Mouse (Mus musculus) midbrain, embryonic 16.5 days (tissue): ENCODE measurements at regions not wholly inside any gene's neighbourhood (a gene's known extent, or its start where the extent isn't known, plus 50 kb on each side); places are given as distances from the start of the nearest gene placed in this dataset.

ENCODE experiments used
- ATAC-seq: fragments of 200-750 bp; cut with Nextera tagmentation; 2 replicates; pipeline ENCODE4 v1.8.0; 2017; ENCODE audit warnings: moderate TSS enrichment
- H3K27ac ChIP-seq: fragments of 300-500 bp; sonication (generic); 2 replicates; pipeline ENCODE4 v1.5.1; 2014; ENCODE audit warnings: mild to moderate bottlenecking, low read length, mixed read lengths
- H3K27me3 ChIP-seq: fragments of 300-500 bp; sonication (generic); 2 replicates; pipeline ENCODE4 v1.6.1; 2014; ENCODE audit warnings: low read depth, low read length, mixed read lengths; ENCODE audit not compliant: control insufficient read depth, insufficient read depth
- H3K36me3 ChIP-seq: fragments of 300-500 bp; sonication (generic); 2 replicates; pipeline ENCODE4 v1.6.1; 2014; ENCODE audit warnings: mild to moderate bottlenecking, low read length, moderate library complexity, mixed read lengths; ENCODE audit not compliant: control insufficient read depth, insufficient read depth
- H3K4me1 ChIP-seq: fragments of 300-500 bp; sonication (generic); 2 replicates; pipeline ENCODE4 v1.6.1; 2014; ENCODE audit warnings: mild to moderate bottlenecking, low read length, mixed read lengths; ENCODE audit not compliant: control insufficient read depth, insufficient read depth
- H3K4me2 ChIP-seq: fragments of 300-500 bp; sonication (generic); 2 replicates; pipeline ENCODE4 v1.6.1; 2014; ENCODE audit warnings: mild to moderate bottlenecking, low read length, mixed read lengths
- H3K4me3 ChIP-seq: fragments of 300-500 bp; sonication (generic); 2 replicates; pipeline ENCODE4 v1.5.1; 2014; ENCODE audit warnings: low read depth, mild to moderate bottlenecking, low read length, moderate library complexity, mixed read lengths
- H3K9ac ChIP-seq: fragments of 300-500 bp; sonication (generic); 2 replicates; pipeline ENCODE4 v1.6.1; 2014; ENCODE audit warnings: low read depth, low read length, mixed read lengths
- H3K9me3 ChIP-seq: fragments of 300-500 bp; sonication (generic); replicated peaks from 2 replicates; pipeline ENCODE4 v1.6.1; 2014; ENCODE audit warnings: mild to moderate bottlenecking, low read length, mixed read lengths; ENCODE audit not compliant: control insufficient read depth, poor library complexity, severe bottlenecking
- WGBS: fragments of 180-500 bp; shearing (Covaris S2); extraction: QIAGEN DNeasy Blood & Tissue Kit; methylation state at CpG from one replicate; pipeline ENCODE4 v1.1.7; 2014; 5-methylcytosine and 5-hydroxymethylcytosine counted together

DNA sequence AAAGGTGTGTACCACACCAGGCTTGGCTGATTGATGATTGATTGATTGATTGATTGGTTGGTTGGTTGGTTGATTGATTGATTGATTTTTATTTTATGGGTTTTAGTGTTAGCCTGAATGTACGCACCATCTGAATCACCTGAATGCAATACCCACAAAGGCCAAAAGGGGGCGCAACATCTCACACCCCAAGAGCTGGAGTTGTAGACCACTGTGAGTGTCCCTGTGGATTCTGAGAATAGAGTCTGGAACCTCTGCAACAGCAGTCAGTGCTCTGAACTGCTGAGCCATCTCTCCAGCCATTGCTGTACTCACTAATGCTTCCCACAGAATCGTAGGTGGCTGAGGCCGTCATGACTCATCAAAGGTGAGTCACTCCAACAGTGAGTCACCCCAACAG lies 109.4 kb upstream of the Foxb1 start:
- no peaks in the 10 kb centered on the region; the same call in 1 of the 2 replicates for H3K27me3 ChIP-seq
- H3K4me2 ChIP-seq = no peak overlapping the region
- H3K27ac ChIP-seq = no peak overlapping the region
- H3K4me1 ChIP-seq = no peaks in the 10 kb centered on the region
- no peak for ATAC-seq
- no peak overlapping the region for H3K9ac ChIP-seq
- H3K36me3 ChIP-seq = no peaks in the 10 kb centered on the region
- no peak overlapping the region for H3K4me3 ChIP-seq
- H3K9me3 ChIP-seq = no peaks in the 10 kb centered on the region
- WGBS = 90% methylated on average over 4 of the region's 4 CpGs

DNA sequence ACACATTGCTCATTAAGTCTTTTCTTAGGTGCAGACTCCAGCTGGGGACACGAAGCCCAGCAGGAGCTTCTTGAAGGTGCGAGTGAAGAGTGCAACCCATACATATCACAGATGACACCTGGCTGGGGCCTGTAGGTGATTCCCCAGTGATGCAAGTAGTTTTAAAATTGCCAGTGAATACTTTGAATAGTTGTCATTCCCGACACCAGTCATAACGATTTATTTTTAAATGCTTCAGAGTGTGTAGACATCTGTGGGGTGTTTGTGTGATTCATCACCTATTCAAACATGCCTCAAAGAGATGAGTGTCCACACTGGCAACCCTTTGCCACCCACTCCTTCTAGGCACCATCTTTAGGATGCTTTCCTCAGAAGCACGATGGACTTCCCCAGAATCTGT lies 102.9 kb upstream of the Bnip2 start:
- H3K4me3 ChIP-seq = no peak overlapping the region
- H3K9ac ChIP-seq = no peak overlapping the region
- H3K36me3 ChIP-seq = no peaks in the 10 kb centered on the region
- H3K27me3 ChIP-seq = no peaks in the 10 kb centered on the region
- H3K4me1 ChIP-seq = no peaks in the 10 kb centered on the region
- no peak overlapping the region for H3K4me2 ChIP-seq
- no peaks in the 10 kb centered on the region for H3K9me3 ChIP-seq
- WGBS = 86% methylated on average over 5 of the region's 5 CpGs
- H3K27ac ChIP-seq = no peak overlapping the region
- no peak for ATAC-seq

DNA sequence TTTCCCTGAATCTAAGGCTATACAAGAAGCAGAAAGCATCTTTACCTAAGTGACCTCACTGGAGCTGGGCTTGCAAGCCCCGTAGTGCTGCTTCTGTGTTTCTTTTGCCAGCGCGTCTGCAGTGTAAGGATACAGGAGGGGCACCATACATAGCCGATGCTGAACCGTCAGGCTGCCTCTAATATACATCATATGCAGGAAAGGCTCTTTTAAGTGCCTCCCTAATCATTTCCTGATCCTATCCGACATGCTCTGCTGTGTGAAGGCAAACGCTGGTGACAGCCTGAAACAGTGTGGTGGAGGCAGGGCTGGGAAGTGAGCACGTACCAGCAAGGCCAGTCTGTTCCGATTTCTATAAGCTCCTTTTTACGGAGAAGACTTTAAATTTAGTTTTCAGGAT lies 91.2 kb upstream of the Bnip2 start:
- H3K4me2 ChIP-seq = no peak overlapping the region
- ATAC-seq = peak; percentile 39; the same call in 1 of the 2 replicates
- 41% methylated on average over 10 of the region's 10 CpGs for WGBS

DNA sequence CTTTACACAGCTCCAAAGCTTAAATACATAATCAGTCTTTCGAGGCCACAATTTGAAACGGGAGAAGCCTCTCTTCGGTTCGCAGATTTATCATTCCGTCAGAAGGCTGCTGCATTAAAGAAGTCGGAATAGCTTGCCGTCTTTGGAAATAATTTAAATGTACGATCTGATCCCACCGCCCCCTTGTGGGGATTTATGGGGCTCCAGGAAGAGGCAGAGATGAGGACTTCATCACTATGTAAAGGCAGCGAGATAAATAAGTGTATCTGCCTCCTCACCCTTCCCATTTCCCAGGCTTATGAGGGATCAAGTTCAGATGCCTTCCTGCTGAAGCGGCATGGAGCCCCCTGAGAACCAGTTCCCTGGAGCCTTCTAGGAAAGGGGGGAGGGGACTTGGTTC lies 89.9 kb upstream of the Bnip2 start:
- no peak overlapping the region; the same call in 1 of the 2 replicates for H3K9ac ChIP-seq
- H3K4me1 ChIP-seq = peaks cover 10% of the 10 kb centered on the region; the same call in 1 of the 2 replicates
- ATAC-seq = peak; percentile 73; the same call in 1 of the 2 replicates
- H3K4me3 ChIP-seq = 0 out of 2 replicates have a peak overlapping the region, but pooled peaks have one; percentile 9
- H3K27ac ChIP-seq = no peak overlapping the region; the same call in 1 of the 2 replicates
- no peaks in the 10 kb centered on the region for H3K27me3 ChIP-seq
- WGBS = 4% methylated on average over 11 of the region's 11 CpGs
- H3K9me3 ChIP-seq = no peaks in the 10 kb centered on the region
- H3K4me2 ChIP-seq = peak overlapping the region; percentile 41
- no peaks in the 10 kb centered on the region for H3K36me3 ChIP-seq

More for the DNA sequence above, 91.2 kb upstream of the Bnip2 start:
- Histone ChIP-seq H3K4me3 (no peak overlapping the region), H3K4me1 (peaks cover 10% of the 10 kb centered on the region; the same call in 1 of the 2 replicates), H3K9me3 (no peaks in the 10 kb centered on the region), H3K36me3 (no peaks in the 10 kb centered on the region), H3K27ac (no peak overlapping the region), H3K9ac (no peak overlapping the region), H3K27me3 (no peaks in the 10 kb centered on the region)

DNA sequence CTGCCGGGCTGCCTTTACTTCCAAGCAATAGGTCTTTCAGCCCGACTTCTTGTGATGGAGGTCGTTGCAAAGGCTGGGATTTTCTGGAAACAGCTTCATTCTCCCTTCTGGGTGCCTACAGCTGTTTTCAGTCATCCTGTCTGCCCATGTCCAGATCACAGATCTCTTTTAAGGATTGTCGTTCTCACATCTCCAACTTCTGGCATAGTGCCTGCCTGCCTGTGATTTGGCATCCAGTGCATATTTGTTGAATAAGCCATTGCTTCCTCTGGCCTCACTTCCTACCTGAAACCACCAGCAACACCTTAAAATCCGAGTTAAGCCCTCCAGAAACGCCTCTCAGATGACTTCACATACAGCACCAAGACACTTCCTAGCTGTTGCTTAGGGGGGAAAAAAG lies 88.4 kb upstream of the Bnip2 start:
- peaks cover 10% of the 10 kb centered on the region; the same call in 1 of the 2 replicates for H3K4me1 ChIP-seq
- no peaks in the 10 kb centered on the region for H3K27me3 ChIP-seq
- H3K9me3 ChIP-seq = no peaks in the 10 kb centered on the region
- H3K36me3 ChIP-seq = no peaks in the 10 kb centered on the region
- 63% methylated on average over 6 of the region's 6 CpGs for WGBS
- no peak overlapping the region for H3K4me2 ChIP-seq
- H3K4me3 ChIP-seq = no peak overlapping the region
- no peak overlapping the region for H3K9ac ChIP-seq
- no peak for ATAC-seq
- no peak overlapping the region for H3K27ac ChIP-seq

DNA sequence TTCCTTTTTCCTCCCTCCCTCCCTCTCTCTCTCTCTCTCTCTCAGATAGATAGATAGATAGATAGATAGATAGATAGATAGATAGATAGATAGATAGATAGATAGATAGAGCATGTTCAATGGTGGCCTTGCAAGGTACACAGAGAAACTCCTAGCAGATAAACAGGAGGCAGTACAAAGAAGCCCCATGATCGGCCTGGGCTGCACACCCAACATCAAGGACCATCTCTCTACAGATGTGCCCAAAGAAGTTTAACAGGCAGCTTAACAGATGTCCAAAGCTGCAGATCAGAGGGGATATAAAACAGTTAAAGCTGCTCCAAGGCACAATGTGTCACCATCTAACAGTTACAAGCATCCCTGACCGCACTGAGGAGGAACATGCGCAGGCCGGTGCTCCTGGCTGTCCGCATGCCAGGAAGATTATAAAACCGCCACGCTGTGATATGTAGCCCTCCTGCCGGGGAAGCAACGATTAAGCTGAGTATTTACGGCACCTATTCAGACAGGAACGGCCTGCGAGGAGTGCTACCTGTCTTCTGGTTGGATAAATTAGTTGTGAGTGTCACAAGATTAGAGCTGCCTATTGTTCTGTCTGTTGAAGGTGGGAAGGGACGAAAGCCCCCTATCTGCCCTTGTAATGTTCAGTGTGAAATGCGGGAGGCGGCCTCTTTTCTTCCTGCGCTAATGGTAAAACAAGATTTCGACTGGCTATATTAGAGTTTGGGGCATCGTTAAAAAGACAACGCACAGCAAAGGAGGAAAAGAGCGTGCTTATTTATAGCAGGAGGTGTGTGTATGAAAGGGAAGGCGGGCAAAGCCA lies 81.9 kb upstream of the Bnip2 start:
- Histone ChIP-seq H3K4me2 (peak overlapping the region; percentile 44), H3K4me3 (no peak overlapping the region), H3K4me1 (peaks cover 8% of the 10 kb centered on the region), H3K36me3 (no peaks in the 10 kb centered on the region), H3K9ac (peak overlapping the region; percentile 32; the same call in 1 of the 2 replicates), H3K27ac (peak overlapping the region; percentile 51), H3K27me3 (peaks cover 3% of the 10 kb centered on the region; the same call in 1 of the 2 replicates), H3K9me3 (no peaks in the 10 kb centered on the region)
- ATAC-seq = peak; percentile 51; the same call in 1 of the 2 replicates
- 13% methylated on average over 21 of the region's 21 CpGs for WGBS

DNA sequence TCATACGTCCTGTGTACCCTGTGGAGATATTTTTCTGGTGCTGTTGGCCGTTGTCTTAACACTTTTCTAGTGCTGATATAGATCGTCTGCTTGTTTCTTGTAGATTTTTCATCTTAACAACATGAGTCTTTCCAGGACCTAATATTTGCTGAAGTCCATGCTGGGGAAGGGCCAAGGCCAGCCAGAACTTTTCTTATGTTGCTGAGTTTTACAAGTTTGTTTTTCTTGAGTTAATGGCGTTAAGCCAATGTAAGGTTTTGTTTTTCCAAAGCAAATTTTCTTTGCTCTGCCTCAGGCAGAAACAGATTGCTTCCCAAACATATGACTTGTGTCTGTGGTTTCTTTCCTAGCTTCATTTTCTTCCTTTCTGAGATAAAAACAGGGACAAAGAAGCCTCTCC lies 78.6 kb upstream of the Bnip2 start:
- Histone ChIP-seq H3K4me1 (peaks cover 8% of the 10 kb centered on the region), H3K27me3 (peaks cover 3% of the 10 kb centered on the region; the same call in 1 of the 2 replicates), H3K27ac (no peak overlapping the region), H3K9ac (no peak overlapping the region), H3K4me2 (no peak overlapping the region), H3K36me3 (no peaks in the 10 kb centered on the region), H3K9me3 (no peaks in the 10 kb centered on the region), H3K4me3 (no peak overlapping the region)
- WGBS = 82% methylated on average over 4 of the region's 4 CpGs
- no peak for ATAC-seq

DNA sequence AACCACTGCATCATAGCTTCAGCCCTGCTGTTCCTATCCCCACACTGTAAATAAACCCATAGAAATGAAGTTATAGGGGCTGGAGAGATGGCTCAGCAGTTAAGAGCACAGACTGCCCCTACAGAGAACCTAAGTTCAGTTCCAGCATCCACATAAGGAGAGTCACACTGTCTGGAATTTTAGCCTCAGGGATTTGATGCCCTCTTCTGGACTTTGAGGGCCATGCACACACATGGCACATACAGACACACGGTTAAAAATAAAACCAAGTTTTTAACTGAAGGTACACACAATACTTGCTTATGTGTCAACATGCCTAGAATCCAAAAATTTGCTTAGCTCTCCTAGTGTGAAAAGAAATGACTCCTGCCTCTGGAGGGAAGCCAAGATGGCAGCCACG lies 61.1 kb upstream of the Bnip2 start:
- Histone ChIP-seq H3K36me3 (no peaks in the 10 kb centered on the region), H3K9ac (no peak overlapping the region), H3K27me3 (no peaks in the 10 kb centered on the region), H3K4me1 (no peaks in the 10 kb centered on the region), H3K4me2 (no peak overlapping the region), H3K4me3 (no peak overlapping the region), H3K27ac (no peak overlapping the region), H3K9me3 (no peaks in the 10 kb centered on the region)
- ATAC-seq = no peak
- 74% methylated on average over 2 of the region's 2 CpGs for WGBS

DNA sequence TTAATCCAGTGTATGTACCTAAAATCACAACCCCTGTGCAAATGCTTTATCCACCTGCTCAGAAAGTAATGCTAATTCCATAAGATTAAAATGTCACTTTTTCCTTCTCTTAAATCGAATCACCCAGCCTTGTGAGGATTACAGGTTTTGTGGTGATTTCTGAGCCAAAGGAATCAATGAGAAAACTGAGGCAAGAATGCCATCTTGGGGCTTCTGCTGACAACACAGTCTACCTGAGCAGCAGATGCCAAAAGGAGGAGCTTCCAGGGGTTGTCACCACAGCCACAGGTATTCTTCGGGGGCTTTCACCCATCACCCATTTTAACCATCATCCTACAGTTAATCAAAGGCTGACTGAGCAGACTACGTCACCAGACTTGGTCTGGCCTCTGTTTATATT lies 51.4 kb upstream of the Bnip2 start:
- WGBS = 78% methylated on average over 3 of the region's 3 CpGs
- Histone ChIP-seq H3K27ac (no peak overlapping the region), H3K4me2 (no peak overlapping the region), H3K9ac (no peak overlapping the region), H3K4me3 (no peak overlapping the region), H3K4me1 (no peaks in the 10 kb centered on the region), H3K27me3 (no peaks in the 10 kb centered on the region), H3K36me3 (no peaks in the 10 kb centered on the region), H3K9me3 (no peaks in the 10 kb centered on the region)
- no peak for ATAC-seq
